Mouse (Mus musculus) liver, embryonic 13.5 days (tissue): ENCODE results near the gene Ifne. TPM values are rescaled to one million over a fixed set of nuclear protein-coding genes. Genes with fewer than 3 reads are reported as not detected.

ENCODE experiments used
- ATAC-seq: fragments of 200-750 bp; cut with Nextera tagmentation; 2 replicates; pipeline ENCODE4 v1.8.0; 2017; ENCODE audit warnings: low read depth, mild to moderate bottlenecking, moderate number of reproducible peaks, moderate library complexity
- DNase-seq: peaks from one replicate; pipeline ENCODE4 v3.0.0; 2022
- H3K27ac ChIP-seq: fragments of 300-500 bp; sonication (generic); 2 replicates; pipeline ENCODE4 v1.5.1; 2015; ENCODE audit warnings: moderate library complexity, mild to moderate bottlenecking, inconsistent platforms
- H3K27me3 ChIP-seq: fragments of 300-500 bp; sonication (generic); 2 replicates; pipeline ENCODE4 v1.6.1; 2015; ENCODE audit warnings: mild to moderate bottlenecking, inconsistent platforms
- H3K36me3 ChIP-seq: fragments of 300-500 bp; sonication (generic); 2 replicates; pipeline ENCODE4 v1.6.1; 2015; ENCODE audit warnings: mild to moderate bottlenecking, inconsistent platforms
- H3K4me1 ChIP-seq: fragments of 300-500 bp; sonication (generic); replicated peaks from 2 replicates; pipeline ENCODE4 v1.6.1; 2015; ENCODE audit warnings: inconsistent platforms
- H3K4me2 ChIP-seq: fragments of 300-500 bp; sonication (generic); 2 replicates; pipeline ENCODE4 v1.6.1; 2015; ENCODE audit warnings: inconsistent platforms, mild to moderate bottlenecking, moderate library complexity
- H3K4me3 ChIP-seq: fragments of 300-500 bp; sonication (generic); replicated peaks from 2 replicates; pipeline ENCODE4 v1.5.1; 2015; ENCODE audit warnings: mild to moderate bottlenecking, inconsistent platforms
- H3K9ac ChIP-seq: fragments of 300-500 bp; sonication (generic); 2 replicates; pipeline ENCODE4 v1.6.1; 2015; ENCODE audit warnings: mild to moderate bottlenecking, inconsistent platforms
- H3K9me3 ChIP-seq: fragments of 300-500 bp; sonication (generic); replicated peaks from 2 replicates; pipeline ENCODE4 v1.6.1; 2016; ENCODE audit warnings: inconsistent platforms
- WGBS: fragments of 180-500 bp; shearing (Covaris S2); methylation state at CpG from one replicate; pipeline ENCODE4 v1.1.7; 2015; ENCODE audit not compliant: insufficient replicate concordance; 5-methylcytosine and 5-hydroxymethylcytosine counted together
- polyA plus RNA-seq: library from polyadenylated mRNA; unstranded; fragments of >200 nt; fragmentation: Nextera tagmentation; extraction: Ambion mirVana; gene quantifications from 2 replicates; pipeline ENCODE4 v1.2.1, GENCODE M21; 2015

The Ifne gene
- polyA plus RNA-seq = not detected in 2 replicates

DNA sequence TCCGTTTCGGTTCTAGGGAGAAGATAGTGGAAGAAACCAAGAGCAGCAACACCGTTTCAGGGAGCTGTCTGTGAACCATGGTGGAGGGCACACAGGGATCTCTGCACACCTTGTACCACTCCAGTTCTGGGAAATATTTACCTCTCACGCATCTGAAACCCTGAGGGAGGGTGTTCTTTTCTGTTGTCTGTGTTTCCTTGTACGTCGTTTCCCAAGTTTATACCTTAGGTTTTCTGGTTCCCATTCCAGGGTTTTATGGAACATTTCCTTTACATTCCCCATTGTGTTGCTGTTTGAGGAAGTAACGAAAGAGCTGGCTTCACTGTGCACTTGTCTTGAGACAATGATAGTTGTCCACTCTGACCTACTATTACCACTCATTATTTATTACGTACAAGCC, at the start of gene Ifne:
TSS of gene Ifne (minus strand) at position 101 of the 400 bp plus-strand sequence.
- ATAC-seq = no peak
- no peaks in the 10 kb centered on the region for H3K27me3 ChIP-seq
- 70% methylated on average over 8 of the region's 8 CpGs for WGBS

DNA sequence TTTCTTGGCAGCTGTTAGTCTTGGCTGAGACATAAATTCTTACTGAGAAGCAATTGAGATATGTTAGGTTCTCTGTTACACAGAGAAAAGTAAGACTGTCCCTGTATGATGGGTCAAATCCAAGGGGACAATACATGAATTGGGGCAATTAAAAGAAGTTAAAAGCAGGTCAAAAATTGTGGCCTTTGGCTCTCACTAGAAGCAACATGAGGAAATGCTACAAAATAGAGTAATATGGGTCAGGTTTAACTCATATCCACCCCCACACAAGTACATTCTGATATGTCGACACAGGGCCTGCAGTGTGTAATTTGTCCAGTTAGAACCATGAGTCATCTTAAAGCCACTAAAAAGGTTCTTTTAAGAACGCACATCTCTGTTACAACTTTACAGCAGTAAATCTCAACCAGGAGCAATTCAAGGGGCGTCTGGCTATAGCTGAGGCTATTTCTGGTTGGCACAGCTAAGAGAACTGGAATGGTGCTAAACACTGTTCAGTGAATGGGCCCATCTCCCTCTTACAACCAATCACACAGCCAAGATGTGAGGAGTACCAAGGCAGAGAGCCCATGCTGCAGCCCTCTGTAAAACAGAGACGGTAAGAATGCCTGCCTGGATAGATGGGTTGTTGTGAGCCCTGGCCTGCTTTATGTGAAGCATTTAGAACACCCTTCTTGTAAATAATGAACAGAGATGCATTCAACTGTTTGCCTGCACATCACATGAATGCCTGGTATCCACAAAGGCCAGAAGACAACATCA, 48.5 kb upstream of the Ifne start:
- ATAC-seq (no peak), DNase-seq (no peak)
- no peaks in the 10 kb centered on the region for H3K4me1 ChIP-seq
- no peak overlapping the region for H3K9ac ChIP-seq
- H3K27me3 ChIP-seq = no peaks in the 10 kb centered on the region
- H3K27ac ChIP-seq = no peak overlapping the region
- no peak overlapping the region for H3K4me3 ChIP-seq
- no peak overlapping the region for H3K4me2 ChIP-seq
- H3K9me3 ChIP-seq = no peaks in the 10 kb centered on the region
- H3K36me3 ChIP-seq = peaks cover 13% of the 10 kb centered on the region; the same call in 1 of the 2 replicates
- 69% methylated on average over 4 of the region's 4 CpGs for WGBS

More for the DNA sequence above, at the start of gene Ifne:
- Histone ChIP-seq H3K36me3 (no peaks in the 10 kb centered on the region), H3K9ac (no peak within 1 kb of the TSS), H3K4me1 (peaks cover 34% of the 10 kb centered on the region), H3K9me3 (no peaks in the 10 kb centered on the region), H3K4me3 (no peak within 1 kb of the TSS), H3K27ac (no peak within 1 kb of the TSS), H3K4me2 (no peak within 1 kb of the TSS)
- DNase-seq = no peak

DNA sequence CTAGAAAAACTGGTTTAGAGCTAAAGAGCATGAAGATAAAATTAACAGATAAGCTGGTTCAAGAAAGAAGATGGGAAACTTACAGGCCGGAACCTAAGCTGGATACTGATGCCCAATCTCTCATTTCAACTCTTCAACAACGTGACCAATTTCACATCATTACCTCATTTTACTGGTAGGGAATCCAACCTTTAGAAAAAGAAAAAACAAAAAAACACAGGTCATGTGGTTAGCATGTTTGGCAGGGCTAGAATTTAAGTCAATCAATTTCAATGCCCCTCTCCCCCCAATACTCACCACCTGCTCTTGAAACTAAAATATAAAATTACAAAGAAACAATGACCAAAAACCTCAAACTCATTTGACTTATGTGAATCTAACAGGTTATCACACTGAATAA, 47.8 kb upstream of the Ifne start:
- DNase-seq = no peak
- Histone ChIP-seq H3K27me3 (no peaks in the 10 kb centered on the region), H3K36me3 (peaks cover 13% of the 10 kb centered on the region; the same call in 1 of the 2 replicates), H3K4me1 (no peaks in the 10 kb centered on the region), H3K4me3 (no peak overlapping the region), H3K4me2 (no peak overlapping the region), H3K27ac (no peak overlapping the region), H3K9ac (no peak overlapping the region), H3K9me3 (no peaks in the 10 kb centered on the region)
- no peak for ATAC-seq
- WGBS = 84% methylated on average over 2 of the region's 2 CpGs

DNA sequence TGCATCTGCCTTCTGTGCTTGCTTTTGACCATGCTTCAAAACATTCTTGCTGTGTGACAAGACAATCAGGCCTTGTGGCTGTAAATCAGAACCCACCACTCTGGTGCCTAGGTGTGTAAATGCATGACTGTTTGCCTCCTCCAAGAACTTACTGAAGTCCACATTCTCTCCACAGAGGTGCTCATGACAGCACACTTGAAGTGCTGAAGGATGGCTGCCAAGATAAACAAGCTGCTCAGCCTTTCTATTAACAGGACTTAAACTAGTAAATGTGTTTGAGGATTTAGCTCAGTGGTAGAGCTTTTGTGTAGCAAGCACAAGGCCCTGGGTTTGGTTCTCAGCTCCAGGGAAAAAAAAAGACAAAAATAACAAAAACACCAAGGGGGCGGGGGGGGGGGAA, 46.6 kb upstream of the Ifne start:
- Histone ChIP-seq H3K27ac (no peak overlapping the region), H3K4me2 (no peak overlapping the region), H3K4me3 (no peak overlapping the region), H3K9me3 (no peaks in the 10 kb centered on the region), H3K9ac (no peak overlapping the region), H3K27me3 (no peaks in the 10 kb centered on the region), H3K4me1 (no peaks in the 10 kb centered on the region), H3K36me3 (peaks cover 13% of the 10 kb centered on the region; the same call in 1 of the 2 replicates)
- no peak for ATAC-seq
- WGBS = 75% methylated on average over 1 of the region's 1 CpGs
- no peak for DNase-seq

DNA sequence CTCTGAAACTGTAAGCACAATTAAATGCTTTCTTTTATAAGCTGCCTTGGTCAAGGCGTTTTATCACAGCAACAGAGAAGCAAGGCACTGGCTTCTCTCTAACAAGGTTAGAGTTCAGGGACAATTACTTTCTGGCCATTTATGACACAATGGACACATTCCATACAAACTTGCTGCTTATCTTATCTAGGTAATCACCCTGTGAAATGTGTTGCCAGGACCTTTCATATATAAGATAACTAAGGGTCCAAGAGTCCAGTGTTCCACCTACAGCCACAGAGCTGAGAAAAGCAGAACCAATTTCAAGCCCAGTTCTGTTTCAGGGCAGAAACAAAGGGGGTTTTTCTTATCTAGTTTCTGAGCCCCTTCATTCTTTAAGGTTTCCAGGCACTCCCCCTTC, 46.1 kb upstream of the Ifne start:
- H3K9ac ChIP-seq = no peak overlapping the region
- H3K9me3 ChIP-seq = no peaks in the 10 kb centered on the region
- no peaks in the 10 kb centered on the region for H3K27me3 ChIP-seq
- no peak overlapping the region for H3K4me2 ChIP-seq
- H3K36me3 ChIP-seq = peaks cover 13% of the 10 kb centered on the region; the same call in 1 of the 2 replicates
- ATAC-seq = no peak
- WGBS = 73% methylated on average over 1 of the region's 1 CpGs
- H3K27ac ChIP-seq = no peak overlapping the region
- DNase-seq = no peak
- no peaks in the 10 kb centered on the region for H3K4me1 ChIP-seq
- no peak overlapping the region for H3K4me3 ChIP-seq

DNA sequence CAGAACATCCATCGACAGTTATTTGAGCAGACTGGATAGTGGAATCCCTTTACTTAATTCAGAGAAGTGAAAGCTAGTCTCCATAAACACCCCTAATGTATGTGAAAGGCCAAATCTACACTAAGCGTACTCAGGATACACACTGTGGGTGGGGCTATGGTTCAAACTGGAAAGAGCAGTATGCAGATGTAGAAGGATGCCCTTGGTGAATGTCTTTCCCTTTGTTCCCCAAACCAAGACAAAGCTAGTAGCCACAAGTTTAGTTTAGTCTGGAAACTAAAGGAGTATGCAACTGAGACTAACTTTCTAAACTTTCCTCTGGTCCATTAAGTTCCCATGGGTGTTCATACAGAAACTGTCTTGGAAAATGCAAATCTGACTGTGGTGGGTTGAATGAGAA, 45.5 kb upstream of the Ifne start:
- H3K27me3 ChIP-seq = no peaks in the 10 kb centered on the region
- H3K27ac ChIP-seq = no peak overlapping the region
- DNase-seq (no peak), ATAC-seq (no peak)
- H3K9ac ChIP-seq = no peak overlapping the region
- H3K4me2 ChIP-seq = no peak overlapping the region
- no peaks in the 10 kb centered on the region for H3K9me3 ChIP-seq
- WGBS = 79% methylated on average over 2 of the region's 2 CpGs
- no peaks in the 10 kb centered on the region for H3K4me1 ChIP-seq
- no peak overlapping the region for H3K4me3 ChIP-seq
- H3K36me3 ChIP-seq = peaks cover 13% of the 10 kb centered on the region; the same call in 1 of the 2 replicates

DNA sequence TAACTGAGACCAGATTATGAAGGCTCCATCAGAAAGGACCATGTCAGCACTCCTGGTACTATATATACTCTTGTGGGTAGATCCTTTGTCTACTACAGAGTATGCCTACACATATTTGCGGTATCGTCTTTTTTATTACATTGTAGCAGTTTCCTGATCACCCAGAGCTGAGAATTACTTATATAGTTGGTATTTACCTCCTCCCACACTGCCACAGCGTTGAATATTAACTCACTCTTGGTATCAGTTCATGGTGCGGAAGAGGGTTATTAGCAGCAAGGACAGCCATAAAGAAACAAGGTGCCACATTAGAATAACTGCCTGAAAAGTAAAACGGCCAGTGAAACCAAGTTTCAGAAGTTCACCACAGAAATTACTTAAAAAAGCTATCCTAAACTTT, 41.3 kb upstream of the Ifne start:
- Histone ChIP-seq H3K4me3 (no peak overlapping the region), H3K9ac (no peak overlapping the region), H3K4me2 (no peak overlapping the region), H3K9me3 (no peaks in the 10 kb centered on the region), H3K4me1 (peaks cover 11% of the 10 kb centered on the region), H3K36me3 (peaks cover 11% of the 10 kb centered on the region; the same call in 1 of the 2 replicates), H3K27ac (no peak overlapping the region), H3K27me3 (no peaks in the 10 kb centered on the region)
- 79% methylated on average over 5 of the region's 5 CpGs for WGBS
- DNase-seq = no peak
- ATAC-seq = no peak

DNA sequence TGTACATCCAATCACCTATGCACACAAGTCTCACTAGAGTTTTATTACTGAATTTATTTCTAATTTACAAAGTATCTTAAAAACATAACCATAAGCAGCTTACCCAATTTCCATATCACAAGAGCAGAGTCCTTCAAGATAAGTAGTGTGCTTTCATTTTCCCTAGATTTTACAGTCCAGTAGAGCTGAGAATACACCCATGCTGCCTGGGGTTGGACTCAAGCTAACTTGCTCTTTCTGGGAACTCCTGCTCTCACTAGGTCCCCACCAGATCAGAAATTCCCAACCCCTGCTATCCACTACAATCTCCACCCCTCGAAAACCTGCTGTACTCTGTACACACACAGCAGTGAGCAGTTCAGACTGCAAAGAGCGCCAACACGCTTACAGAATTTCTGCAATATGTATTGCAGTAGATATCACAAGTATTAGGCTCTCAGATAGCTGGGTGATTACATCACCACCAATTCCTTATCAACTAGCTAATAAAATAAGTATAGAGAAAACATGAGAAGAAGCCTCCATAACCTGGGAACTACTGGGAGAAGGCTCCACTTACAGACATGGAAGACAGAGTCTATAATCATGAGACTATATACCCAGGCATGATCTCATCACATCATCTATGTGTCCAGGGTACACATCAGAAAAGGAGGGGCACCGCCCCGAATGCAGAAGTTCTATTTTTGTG, 37.9 kb upstream of the Ifne start:
- ATAC-seq = no peak
- 71% methylated on average over 5 of the region's 5 CpGs for WGBS

DNA sequence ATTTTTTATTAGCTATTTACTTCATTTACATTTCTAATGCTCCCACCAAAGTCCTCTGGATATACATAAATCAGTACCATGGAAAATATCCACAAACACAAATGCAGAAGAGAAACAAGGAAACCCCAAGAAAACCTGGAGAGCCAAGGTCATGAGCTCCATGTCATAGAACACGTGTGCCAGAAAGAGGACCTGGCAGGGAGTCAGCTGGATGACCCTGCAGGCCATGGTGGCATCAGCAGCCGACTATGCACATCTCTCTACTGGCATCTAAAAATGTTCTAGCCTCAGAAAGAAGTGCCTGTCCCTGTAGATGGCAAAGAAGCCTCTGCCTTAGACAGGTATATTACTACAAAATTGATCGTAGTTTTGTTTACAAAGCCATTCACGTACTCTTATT, 36.3 kb upstream of the Ifne start:
- no peaks in the 10 kb centered on the region for H3K9me3 ChIP-seq
- DNase-seq = no peak
- no peak overlapping the region for H3K9ac ChIP-seq
- H3K36me3 ChIP-seq = no peaks in the 10 kb centered on the region
- 68% methylated on average over 4 of the region's 4 CpGs for WGBS
- H3K4me2 ChIP-seq = no peak overlapping the region
- no peak overlapping the region for H3K27ac ChIP-seq
- no peak for ATAC-seq
- no peak overlapping the region for H3K4me3 ChIP-seq
- no peaks in the 10 kb centered on the region for H3K27me3 ChIP-seq
- peaks cover 49% of the 10 kb centered on the region for H3K4me1 ChIP-seq

More for the DNA sequence above, 37.9 kb upstream of the Ifne start:
- Histone ChIP-seq H3K27ac (no peak overlapping the region), H3K36me3 (no peaks in the 10 kb centered on the region), H3K4me2 (no peak overlapping the region), H3K4me3 (no peak overlapping the region), H3K4me1 (peaks cover 38% of the 10 kb centered on the region), H3K9me3 (no peaks in the 10 kb centered on the region), H3K27me3 (no peaks in the 10 kb centered on the region), H3K9ac (no peak overlapping the region)
- no peak for DNase-seq

DNA sequence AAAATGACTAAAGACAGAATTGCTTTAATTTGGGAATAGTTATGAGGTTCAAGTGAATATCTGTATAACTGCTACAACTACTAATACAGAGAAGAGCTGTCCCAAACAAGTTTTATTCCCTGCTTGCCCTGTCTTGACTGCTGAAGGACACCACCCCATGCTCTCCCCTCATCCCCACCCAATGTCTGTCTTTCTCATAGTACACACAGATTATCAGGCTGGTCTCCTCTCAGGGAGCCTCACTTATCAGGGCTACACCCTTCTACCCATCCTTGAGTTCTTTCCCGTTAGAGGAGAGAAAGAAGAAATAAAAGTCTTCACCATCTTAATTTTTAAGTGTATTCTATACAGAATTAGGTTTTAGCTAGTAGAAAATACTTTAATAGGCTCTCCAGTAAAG, 34.0 kb upstream of the Ifne start:
- Histone ChIP-seq H3K27me3 (no peaks in the 10 kb centered on the region), H3K4me1 (peaks cover 49% of the 10 kb centered on the region), H3K4me3 (no peak overlapping the region), H3K4me2 (peak overlapping the region; percentile 31; the same call in 1 of the 2 replicates), H3K9ac (no peak overlapping the region), H3K9me3 (no peaks in the 10 kb centered on the region), H3K36me3 (no peaks in the 10 kb centered on the region), H3K27ac (no peak overlapping the region)
- peak; percentile 97 for ATAC-seq
- 21% methylated on average over 1 of the region's 1 CpGs for WGBS
- DNase-seq = peak; percentile 49

DNA sequence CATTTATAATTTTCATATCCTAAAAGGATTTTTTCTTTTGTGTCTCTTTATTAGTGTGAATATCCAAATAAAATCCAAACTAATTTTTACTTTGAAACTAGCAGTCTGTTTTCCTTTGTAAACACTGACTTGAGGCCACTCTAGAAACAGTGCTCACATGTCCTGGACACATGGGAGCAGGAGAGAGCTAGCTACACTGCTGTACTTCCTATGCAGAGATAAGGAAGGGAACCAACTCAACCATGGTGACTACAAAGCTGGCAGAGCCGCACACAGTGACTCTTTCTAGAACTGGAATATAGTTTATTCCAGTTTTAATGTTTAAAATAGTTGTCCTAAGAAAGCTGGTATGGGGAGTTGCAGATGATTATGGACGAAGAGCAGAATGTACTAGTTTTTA, 32.9 kb upstream of the Ifne start:
- H3K4me3 ChIP-seq = no peak overlapping the region
- no peaks in the 10 kb centered on the region for H3K36me3 ChIP-seq
- H3K9ac ChIP-seq = no peak overlapping the region
- ATAC-seq (peak; percentile 77), DNase-seq (no peak)
- no peak overlapping the region for H3K4me2 ChIP-seq
- H3K27me3 ChIP-seq = no peaks in the 10 kb centered on the region
- H3K4me1 ChIP-seq = peaks cover 42% of the 10 kb centered on the region
- 49% methylated on average over 2 of the region's 2 CpGs for WGBS
- no peaks in the 10 kb centered on the region for H3K9me3 ChIP-seq
- no peak overlapping the region for H3K27ac ChIP-seq
